Mouse (Mus musculus) right cerebral cortex, postnatal 25 days (tissue): ENCODE data around the gene Gm27029.
"Not testable (repeated sequence)": the region's sequence is repeated elsewhere in the genome, so short reads cannot be mapped to it uniquely, and the experiment has no call there.

Experiments used
- DNase-seq: peaks from one replicate; pipeline ENCODE4 v3.0.0; 2022

Gene Gm27029

GRCm38 (mm10) chr11:101455627-101456026, 31.0 kb upstream of the Gm27029 start:
- DNase-seq: no peak

- DNase-seq: no peak
These were observed 30.1 kb upstream of the Gm27029 start for GRCm38 (mm10) chr11:101454702-101455101.

GRCm38 (mm10) chr11:101452093-101452774, 27.6 kb upstream of the Gm27029 start:
- no peak for DNase-seq

- DNase-seq: no peak
These were observed 26.9 kb upstream of the Gm27029 start for GRCm38 (mm10) chr11:101451536-101451935.

- no peak for DNase-seq
These were observed 25.8 kb upstream of the Gm27029 start for GRCm38 (mm10) chr11:101450394-101450793.

- not testable (repeated sequence) for DNase-seq
These were observed 25.0 kb upstream of the Gm27029 start for GRCm38 (mm10) chr11:101449596-101449995.

- DNase-seq: no peak
These were observed 24.3 kb upstream of the Gm27029 start for GRCm38 (mm10) chr11:101448899-101449298.

GRCm38 (mm10) chr11:101448274-101448746, 23.7 kb upstream of the Gm27029 start, which contains the start of gene Ifi35:
TSS of gene Ifi35 (plus strand) at chr11:101448407.
- no peak for DNase-seq

- no peak for DNase-seq
These were observed 23.2 kb upstream of the Gm27029 start for GRCm38 (mm10) chr11:101447786-101448185.

- not testable (repeated sequence) for DNase-seq
These were observed 22.3 kb upstream of the Gm27029 start for GRCm38 (mm10) chr11:101446860-101447259.

- DNase-seq: no peak
These were observed 21.7 kb upstream of the Gm27029 start for GRCm38 (mm10) chr11:101446319-101446718.

GRCm38 (mm10) chr11:101442760-101443159, 18.2 kb upstream of the Gm27029 start:
- no peak for DNase-seq

GRCm38 (mm10) chr11:101442127-101442693, 17.6 kb upstream of the Gm27029 start, which contains the start of gene Rpl27:
TSS of gene Rpl27 (plus strand) at chr11:101442298.
- DNase-seq: peak; percentile 97

GRCm38 (mm10) chr11:101441450-101442126, 17.0 kb upstream of the Gm27029 start:
- not testable (repeated sequence) for DNase-seq

GRCm38 (mm10) chr11:101438006-101438405, 13.4 kb upstream of the Gm27029 start:
- DNase-seq: not testable (repeated sequence)

- no peak for DNase-seq
These were observed 12.3 kb upstream of the Gm27029 start for GRCm38 (mm10) chr11:101436916-101437315.

GRCm38 (mm10) chr11:101435831-101436230, 11.2 kb upstream of the Gm27029 start:
- no peak for DNase-seq

- DNase-seq: no peak
These were observed 8.8 kb upstream of the Gm27029 start for GRCm38 (mm10) chr11:101433396-101433795.

- DNase-seq: no peak
These were observed 6.7 kb upstream of the Gm27029 start for GRCm38 (mm10) chr11:101431327-101431726.

GRCm38 (mm10) chr11:101426165-101426564, 1.6 kb upstream of the Gm27029 start:
- no peak for DNase-seq

- DNase-seq: peak; percentile 98
These were observed 573 bp upstream of the Gm27029 start, which contains the start of the genes Rundc1 and Ptges3l for GRCm38 (mm10) chr11:101424925-101425813. TSS of gene Rundc1 (plus strand) at chr11:101425085. TSS of gene Ptges3l (minus strand) at chr11:101425333.

- no peak for DNase-seq
These were observed 4.4 kb downstream of the Gm27029 start for GRCm38 (mm10) chr11:101420148-101420547.
